Mouse (Mus musculus): ENCODE results near the gene Cux1. TPM values are rescaled to one million over a fixed set of nuclear protein-coding genes. Genes with fewer than 3 reads are reported as not detected.

Gene Cux1
- total RNA-seq, 2 experiments from 2014 or later, result 36.0 to 38.1 TPM

DNA sequence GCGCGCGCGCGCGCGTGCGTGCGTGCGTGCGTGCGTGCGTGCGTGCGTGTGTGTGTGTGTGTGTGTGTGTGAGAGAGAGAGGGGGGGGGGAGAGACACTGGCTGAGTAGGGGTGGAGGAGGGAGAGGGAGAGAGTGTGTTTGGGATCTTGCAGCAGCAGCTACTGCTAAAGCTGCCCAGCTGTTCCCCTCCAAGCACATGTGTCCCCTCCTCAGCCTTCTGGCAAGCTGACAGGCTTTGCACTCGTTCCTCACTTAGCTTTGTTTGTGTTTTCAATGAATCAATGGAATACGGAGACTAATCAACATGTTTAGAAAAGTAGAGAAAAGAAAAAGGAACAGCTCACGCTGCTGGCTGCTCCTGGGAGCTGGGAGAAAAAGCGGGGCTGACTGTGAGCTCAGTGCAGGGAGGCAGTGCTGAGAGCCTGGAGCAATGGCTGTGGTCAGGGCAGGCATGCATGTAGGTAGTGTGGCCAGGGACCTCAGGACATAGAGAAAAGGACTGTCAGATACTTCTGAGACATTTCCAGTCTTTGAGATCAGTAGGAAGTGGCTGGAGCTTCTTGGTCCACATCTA, 263.8 kb downstream of the Cux1 start:
- DNase-seq, result peak; percentile 6 to 7

- no peak for DNase-seq
These were observed 266.4 kb downstream of the Cux1 start for GRCm38 (mm10) chr5:136300880-136301279.

DNA sequence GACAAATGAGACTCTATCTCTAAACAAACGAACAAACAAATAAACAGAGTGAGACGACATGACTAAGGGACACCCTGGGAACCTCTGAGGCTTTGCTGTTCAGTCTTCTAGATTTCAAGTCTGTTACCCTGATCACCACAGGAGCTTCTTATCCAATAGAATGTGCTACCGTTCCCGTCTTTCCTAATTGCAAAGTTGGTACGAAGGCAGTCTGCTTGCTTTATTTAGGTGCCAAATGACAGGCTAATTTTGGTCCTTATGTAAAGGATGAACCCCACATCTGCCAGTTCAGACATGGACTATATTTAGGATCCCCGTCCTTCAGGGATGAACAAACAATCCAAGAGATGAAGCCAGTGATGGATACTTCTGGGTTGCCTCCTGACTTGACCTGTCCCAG, 269.6 kb downstream of the Cux1 start:
- no peak for DNase-seq

DNA sequence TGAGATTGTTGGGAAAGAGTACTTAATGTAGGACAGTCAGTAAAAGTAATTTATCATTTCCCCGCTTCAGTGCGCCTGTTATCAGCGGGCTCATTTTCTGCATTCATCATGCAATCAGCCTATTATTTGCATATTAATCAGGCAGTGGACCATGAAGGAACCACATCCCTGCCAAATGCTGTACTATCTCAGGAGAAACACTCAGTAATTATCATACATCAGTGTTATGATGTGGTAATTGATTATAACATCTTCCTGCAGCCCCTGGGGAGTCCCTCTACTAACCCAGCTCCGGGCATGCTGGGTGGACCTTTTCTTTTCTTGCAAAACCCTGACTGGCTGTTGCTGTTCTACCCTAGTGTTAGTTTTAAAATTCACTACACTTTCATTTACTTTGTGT, 270.4 kb downstream of the Cux1 start:
- DNase-seq, result no peak

- peak; percentile 41 to 51 for DNase-seq
These were observed 274.3 kb downstream of the Cux1 start for GRCm38 (mm10) chr5:136292971-136293418.

GRCm38 (mm10) chr5:136292361-136292760, 274.9 kb downstream of the Cux1 start:
- no peak for DNase-seq

GRCm38 (mm10) chr5:136291562-136291961, 275.7 kb downstream of the Cux1 start:
- no peak for DNase-seq

- DNase-seq, result no peak
These were observed 277.5 kb downstream of the Cux1 start for GRCm38 (mm10) chr5:136289776-136290175.

- no peak for DNase-seq
These were observed 278.8 kb downstream of the Cux1 start for GRCm38 (mm10) chr5:136288351-136289081.

DNA sequence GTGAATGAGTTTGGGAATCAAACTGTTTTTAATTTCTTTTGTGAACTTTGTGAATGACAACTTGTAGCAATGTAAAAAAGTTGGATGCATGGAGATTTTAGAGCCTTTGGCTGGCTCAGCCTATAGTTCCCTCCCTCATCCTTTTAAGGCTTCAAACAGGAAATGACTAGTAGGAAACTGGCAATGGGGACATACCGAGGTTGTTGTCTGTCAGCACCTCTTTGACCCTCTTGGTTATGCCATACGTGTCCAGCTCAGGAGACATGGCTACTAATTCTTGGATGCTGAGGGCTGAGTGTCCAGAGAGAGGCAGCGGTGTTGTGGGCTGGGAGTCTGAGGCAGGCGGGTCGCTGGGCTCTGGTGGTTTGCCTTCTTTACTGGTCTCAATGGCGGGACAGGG, 280.7 kb downstream of the Cux1 start:
- no peak for DNase-seq

DNA sequence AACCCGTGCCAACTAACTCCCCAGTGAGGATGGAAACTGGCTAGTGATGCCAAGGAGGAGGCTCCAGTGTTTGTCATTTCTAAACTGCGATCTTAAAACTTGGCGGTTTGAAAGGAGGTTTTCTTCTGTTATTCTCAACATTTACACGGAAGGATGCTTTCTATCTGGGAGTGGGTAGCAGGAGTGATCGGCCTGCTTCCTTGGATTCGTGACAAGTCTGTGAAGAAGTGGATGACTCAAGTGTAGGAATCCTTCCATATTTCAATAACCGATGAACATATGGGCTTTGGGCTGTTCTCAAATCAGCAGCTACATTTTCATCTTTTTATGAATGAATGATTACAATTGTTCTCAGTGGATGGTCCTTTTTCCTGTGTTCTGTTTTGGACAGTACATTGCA, 282.2 kb downstream of the Cux1 start:
- DNase-seq, result peak in 1 of 2 experiments; percentile 8

- peak in 1 of 2 experiments; percentile 37 for DNase-seq
These were observed 285.9 kb downstream of the Cux1 start for GRCm38 (mm10) chr5:136281351-136281750.

DNA sequence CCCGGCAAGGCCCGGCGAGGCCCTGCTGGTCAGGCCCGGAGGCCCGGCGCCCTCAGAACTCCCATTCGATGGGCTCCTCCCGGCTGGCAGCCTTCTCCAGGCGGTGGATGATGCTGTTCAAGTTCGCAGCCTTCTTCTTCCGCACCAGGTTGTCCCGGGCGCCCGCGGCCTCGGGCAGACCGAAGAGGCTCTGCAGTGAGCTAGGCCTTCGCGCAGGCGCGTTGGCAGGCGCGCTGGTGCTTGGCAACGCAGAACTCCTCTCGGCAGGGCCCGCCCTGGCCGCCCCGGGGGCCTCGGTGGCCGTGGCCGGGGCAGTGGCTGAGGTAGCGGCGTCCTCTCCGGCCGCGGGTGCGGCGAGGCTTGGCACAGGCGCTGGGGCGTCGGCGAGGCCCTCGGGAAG, 292.6 kb downstream of the Cux1 start:
- DNase-seq, result no peak

DNA sequence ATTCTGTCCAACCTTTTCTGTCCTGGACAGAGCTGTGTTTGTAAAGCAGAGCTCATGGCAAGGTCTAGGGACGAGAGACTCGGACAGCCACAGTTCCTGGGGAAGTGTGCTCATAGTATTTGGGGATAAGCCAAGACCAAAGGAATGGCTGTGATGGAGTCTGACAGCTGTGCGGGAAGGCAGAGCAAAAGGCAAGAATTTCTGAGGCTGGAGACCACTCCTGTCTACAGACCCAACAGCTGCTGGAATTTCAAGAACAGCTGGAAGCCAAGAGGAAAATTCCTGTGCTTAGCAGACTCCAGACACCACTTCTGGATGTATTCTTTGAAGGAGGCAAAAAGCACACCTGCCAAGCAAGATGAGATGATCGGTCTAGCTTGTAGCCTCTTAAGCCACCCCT, 297.4 kb downstream of the Cux1 start:
- DNase-seq, result no peak

DNA sequence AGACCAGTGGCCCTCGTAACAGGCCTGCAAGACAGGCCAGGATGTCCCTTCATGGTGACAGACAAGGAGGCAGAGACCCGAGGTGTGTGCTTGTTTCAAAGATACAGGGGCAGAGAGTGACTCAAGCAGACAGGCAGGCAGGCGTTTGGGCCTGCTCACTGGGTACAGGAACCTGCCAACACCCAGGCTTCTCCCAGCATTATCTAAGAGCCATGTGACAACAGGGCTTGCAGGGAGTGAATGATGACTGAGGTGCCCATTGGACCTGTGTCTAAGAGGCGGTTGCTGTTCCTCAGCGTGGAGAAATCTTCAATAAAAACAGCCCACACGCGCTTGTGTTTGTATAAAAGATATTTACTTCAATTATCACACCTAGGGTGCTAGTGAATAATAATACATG, 301.2 kb downstream of the Cux1 start:
- no peak for DNase-seq

- DNase-seq, result no peak
These were observed 303.9 kb downstream of the Cux1 start for GRCm38 (mm10) chr5:136263342-136263741.

DNA sequence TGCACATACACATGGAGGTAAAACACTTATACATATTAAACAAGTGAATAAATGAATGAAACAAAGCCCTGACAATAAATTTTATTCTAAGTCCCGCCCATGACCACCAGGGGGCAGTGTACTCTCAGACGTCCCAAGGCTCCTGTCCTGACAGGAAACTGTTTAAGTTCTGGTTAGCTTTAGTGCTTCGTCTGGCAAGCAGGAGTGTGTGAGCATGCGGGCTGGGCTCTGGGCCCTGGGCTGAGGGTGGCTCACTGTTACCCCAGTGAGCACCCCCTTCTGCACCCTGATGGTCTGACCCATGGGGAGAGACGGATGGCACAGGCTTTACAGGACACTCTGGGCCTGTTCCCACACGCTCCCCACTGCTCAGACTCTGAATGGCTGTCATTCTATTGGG, 308.4 kb downstream of the Cux1 start:
- peak; percentile 35 to 45 for DNase-seq

DNA sequence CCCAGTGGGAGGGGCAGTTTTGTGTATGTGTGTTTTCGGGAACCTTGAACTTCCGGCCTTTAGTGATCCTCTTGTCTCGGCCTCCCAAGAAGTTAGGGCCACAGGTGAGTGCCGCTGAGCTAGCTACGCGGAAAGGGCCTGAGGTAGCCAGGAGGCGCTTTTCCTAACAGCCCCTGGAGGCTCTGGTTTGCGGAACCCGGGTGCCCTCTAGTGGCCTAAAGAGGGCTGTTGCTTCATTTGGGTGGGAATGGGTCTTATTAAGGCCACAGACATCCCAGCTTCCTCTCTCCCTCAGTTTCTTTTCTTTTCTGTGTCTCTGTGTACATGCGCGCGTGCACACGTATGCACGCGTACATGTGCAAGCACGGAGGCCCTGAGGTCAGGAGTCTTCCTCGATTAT, 314.4 kb downstream of the Cux1 start:
- DNase-seq, result peak; percentile 71 to 74

DNA sequence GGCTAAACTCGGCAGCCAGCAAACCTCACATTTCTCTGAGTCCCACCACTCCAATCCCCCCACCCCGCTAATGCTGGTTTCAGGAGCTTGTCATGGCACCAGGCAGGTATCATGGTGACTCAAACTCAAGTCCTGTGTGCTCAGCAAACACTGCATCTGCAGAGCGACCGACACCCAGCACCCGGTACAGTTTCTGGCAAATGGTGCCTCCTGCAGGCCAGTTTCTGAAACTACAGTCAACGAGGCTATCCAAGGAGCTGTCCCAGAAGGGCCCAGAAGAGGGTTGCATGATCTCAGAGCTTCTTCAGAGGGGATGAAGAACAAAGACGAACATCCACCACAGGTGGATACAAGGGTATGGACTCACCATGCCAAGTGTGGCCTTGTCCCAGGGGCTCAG, 316.3 kb downstream of the Cux1 start:
- DNase-seq, result peak in 1 of 2 experiments; percentile 10

DNA sequence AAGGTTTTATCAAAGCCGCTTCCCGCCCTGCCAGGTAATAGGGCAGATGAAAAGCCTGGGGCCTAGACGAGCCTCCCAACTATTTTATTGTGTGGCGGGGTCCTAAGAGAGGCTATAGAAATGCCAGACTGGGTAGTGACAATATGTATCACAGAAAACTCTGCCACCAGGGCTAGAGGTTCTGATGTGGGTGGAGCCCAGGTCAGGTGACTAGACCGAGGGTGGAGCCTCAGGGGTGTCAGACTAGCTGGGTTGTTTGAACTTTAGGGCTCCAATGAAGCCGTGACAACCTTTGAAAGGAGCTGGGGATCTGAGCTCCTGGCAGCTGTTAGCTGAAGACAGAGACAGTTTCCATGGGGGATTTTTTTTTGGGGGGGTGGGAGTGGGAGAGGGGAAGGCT, 318.8 kb downstream of the Cux1 start:
- DNase-seq, result no peak

- no peak for DNase-seq
These were observed 320.8 kb downstream of the Cux1 start, which contains the start of gene Sh2b2 for GRCm38 (mm10) chr5:136246452-136246838. Gene Sh2b2 (minus strand): TSS chr5:136246556.

DNA sequence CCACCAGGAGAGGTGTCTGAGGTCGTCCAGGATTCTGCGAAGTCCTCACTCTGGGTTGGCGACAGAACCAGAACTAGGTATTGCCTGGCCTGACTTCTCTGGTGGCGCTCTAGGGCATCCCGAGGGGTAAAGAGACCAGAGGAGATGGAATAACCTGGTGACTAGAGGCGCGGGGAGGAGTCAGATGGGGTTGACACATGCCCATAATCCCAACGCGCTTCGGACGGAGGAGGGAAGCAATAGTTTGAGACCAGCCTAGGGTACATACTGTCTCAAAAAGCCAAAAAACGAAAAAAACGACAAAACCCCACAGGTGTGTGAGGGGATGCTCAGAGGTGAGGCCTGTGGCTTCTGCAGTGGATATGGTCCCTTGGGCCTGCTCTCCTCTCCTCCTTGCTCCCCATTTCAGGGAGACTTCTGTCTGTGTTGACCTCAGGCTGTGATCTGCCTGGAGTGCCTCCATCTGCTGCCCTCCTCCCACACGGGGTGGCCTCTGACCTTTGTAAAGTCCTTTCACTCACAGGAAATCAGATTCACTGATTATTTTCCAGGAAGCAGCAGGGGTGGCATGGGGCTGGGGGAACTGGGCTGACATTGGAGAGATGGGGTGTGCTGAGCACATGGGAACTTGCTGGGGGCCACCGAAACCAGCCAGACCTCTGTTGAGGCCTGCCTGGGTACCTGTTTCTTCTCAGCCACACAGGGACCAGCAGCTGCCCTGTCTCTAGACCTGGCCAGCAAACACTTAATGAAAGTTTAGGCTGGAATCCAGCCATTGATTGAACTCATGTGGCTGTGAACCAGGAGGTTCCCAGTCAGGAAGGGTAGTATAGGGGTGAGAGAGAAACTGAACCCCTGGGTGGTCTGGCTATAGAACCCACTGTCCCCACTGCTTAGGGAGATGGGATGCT, 321.5 kb downstream of the Cux1 start:
- DNase-seq, result no peak

All from layer of hippocampus, postnatal 36 days (tissue).